Mouse (Mus musculus): Measurements from ENCODE around the gene Dlg2.

Gene Dlg2

DNA sequence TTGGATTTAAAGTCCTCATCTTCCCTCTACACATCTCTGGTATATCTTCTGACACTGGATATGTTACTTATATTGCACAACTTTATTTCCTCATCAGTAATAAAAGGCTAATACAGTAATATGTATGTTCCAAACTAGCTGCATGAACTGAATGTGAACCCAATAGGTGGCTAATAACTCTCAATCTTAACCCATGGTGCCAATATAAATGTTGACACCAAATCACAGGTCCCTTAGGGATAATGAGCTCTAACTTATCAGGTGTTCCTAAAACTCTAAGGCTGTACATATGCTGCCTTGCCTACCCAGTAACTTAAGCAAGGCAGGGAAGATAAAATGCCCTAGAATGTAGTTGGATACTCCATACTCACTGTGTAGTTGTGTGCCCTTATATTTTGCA is 1894.0 kb downstream of the Dlg2 start:
- in situ Hi-C loops (cut with MboI, MseI): no loop called here

GRCm38 (mm10) chr7:92371638-92372037 is 1895.2 kb downstream of the Dlg2 start:
- in situ Hi-C loops (cut with MboI, MseI): no loop called here

DNA sequence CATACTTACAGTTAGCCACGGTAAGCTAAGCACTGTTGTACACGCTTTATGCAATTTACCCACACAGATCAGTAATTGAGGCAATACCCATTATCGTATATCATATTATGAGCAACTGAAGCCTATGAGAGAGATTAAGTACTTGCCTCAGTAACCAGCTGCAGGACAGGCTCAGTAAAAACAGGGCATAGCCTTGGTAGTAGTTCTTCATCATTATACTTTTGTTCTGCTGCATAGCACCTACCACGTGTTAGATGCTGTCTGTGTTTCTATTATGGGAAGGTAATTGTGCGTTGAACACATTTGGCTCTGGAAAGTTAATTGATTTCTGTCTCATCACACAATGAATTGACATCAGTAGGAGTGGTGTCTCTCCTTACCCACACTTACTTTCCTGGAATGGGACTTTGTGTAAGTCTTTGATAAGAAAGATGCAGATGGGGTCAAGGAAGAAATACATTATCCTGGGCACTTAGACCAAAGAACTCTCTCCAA is 1897.4 kb downstream of the Dlg2 start:
- in situ Hi-C loops (cut with MboI, MseI): no loop called here

GRCm38 (mm10) chr7:92383913-92384484 is 1907.5 kb downstream of the Dlg2 start:
- in situ Hi-C loops (cut with MboI, MseI): no loop called here

DNA sequence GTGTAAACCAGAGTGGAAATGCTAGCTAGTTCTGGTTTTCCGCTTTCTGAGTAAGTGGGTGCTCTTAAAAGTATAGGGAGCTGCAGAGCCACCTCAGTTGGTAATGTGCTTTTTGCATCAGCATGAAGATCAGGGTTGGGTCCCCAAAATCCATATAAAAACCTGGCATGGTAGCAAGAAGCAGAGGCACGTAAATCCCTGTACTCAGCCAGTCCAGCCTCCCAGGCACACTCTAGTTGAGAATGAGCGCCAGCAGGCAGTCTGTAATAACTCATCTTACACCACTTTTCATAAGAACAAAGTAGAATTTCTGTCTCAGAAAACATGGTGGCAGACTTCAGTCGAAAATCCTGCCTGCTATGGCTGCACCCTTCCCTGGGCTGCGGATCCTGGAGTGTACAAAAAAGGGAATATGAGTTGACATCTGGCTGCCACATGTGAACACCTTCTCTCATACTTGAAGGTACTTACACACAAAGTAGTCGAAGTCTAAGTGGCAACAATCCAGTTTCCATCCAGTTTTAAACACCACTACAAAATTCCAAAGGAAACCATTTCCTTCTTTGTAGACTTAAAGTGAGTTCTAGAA is 1915.7 kb downstream of the Dlg2 start:
- in situ Hi-C loops (cut with MboI, MseI): no loop called here

DNA sequence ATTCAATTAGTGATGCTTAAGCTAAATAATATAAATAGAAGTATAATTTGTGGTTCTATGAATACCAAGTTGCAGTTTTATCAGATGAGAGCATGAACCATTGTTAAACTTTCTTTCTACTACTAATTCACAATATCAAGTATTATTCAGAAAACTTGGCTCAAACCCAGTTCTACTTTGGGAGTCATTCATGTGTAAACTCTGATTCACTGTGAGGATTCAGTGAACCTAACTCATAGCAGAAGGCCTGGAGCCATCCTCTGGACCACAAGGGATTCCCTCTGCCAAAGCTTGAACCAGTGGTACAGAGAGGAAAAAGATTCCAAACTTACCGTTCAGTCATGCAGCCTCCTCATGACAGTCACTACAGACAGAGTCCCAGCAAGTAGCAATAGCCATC is 1920.3 kb downstream of the Dlg2 start:
- in situ Hi-C loops (cut with MboI, MseI): no loop called here

DNA sequence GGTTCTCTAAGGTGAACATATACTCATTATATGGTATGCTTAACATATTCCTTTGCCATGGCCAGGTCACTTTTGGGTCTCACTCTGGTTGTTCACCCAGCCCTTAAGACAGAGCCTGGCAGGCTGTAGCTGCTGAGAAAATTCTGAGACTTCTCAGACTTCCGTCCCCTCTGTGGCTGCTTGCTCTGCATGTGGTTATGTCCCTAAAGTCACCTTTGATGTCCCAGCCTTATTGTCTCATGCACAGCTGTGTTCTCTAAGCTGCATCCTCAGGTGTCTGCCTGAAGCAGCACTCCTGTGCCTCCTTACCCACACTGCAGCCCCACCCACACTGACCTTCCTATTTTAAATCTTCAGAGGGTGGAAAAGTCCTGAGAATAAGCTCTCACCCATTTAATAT is 1922.4 kb downstream of the Dlg2 start:
- in situ Hi-C loops (cut with MboI, MseI): no loop called here

- in situ Hi-C loops (cut with MboI, MseI): no loop called here
Observed at GRCm38 (mm10) chr7:92400551-92400950, 1924.1 kb downstream of the Dlg2 start.

- in situ Hi-C loops (cut with MboI, MseI): no loop called here
Observed at GRCm38 (mm10) chr7:92401001-92401688, 1924.7 kb downstream of the Dlg2 start.

DNA sequence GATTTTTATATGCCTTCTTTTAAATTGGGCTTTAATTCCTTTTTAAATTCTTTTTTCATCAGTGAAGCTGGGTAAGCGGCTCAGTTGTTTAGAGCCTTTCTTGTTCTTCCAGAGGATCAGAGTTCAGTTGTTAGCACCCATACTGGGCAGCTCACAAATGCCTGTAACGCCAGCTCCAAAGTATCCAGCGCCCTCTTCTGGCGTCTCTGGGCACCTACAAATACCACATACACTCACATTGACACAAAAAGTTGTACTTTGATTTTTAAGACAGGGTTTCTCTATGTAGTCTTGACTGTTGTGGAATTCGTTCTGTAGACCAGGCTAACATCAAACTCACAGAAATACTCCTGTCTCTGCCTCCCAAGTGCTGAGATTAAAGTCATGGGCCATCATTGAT is 1932.0 kb downstream of the Dlg2 start:
- in situ Hi-C loops (cut with MboI, MseI): no loop called here

DNA sequence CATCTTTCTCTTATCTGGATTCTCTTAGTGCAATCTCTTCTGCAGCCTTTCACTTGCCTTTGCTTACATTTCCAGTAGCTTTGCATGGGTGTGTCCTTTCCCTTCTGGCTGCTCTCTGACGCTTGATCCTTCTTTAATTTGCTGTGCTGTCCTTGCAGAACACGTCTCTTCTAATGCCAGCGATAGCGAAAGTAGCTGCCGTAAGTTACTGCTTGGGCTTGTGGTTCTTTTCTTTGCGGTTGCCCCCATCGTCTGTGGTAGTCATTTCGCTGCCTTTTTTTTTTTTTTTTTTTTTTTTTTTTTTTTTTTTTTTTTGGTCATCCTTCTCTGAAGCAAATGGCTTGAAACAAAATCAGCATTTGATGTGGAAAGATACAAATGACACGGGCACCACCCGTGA is 1944.0 kb downstream of the Dlg2 start:
- in situ Hi-C loops (cut with MboI, MseI): no loop called here

- in situ Hi-C loops (cut with MboI, MseI): no loop called here
Observed at GRCm38 (mm10) chr7:92423017-92423416, 1946.5 kb downstream of the Dlg2 start.

DNA sequence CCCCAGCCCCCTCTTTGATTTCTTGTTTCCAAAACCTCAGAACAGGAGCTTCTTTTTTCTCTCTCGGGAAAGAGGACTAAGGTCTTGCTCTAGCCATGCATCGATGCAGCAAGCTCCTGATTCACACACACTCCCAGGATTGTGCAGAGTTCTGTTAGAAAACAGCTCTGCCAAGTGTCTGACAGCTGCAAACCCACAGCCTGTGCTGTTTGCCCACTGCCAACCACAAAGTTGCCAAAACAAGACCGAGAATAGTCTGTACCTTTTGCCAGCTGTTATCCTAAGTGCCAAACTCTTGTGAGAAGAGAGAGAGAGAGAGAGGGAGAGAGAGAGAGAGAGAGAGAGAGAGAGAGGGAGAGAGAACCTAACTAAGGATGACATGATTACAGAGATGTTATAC is 1948.2 kb downstream of the Dlg2 start:
- in situ Hi-C loops (cut with MboI, MseI): no loop called here

DNA sequence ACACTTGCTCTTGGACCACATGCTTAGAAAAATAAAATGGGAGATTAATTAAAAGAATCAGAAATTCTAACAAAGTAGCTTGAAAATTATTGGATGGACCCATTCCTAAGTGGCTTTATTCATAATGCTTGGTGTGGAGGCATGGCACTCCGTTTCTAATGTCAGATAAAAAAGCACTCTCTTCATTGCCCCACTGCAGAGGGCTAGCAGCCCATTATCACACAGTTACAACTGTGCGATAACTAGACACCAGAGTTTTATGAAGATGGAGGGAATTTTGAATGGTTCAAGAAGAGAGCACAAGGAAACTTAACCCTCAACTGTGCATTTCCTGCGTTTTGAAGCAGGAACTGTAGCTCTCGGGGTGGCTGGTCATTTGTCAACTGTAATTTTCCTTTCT is 1950.8 kb downstream of the Dlg2 start:
- in situ Hi-C loops (cut with MboI, MseI): no loop called here

DNA sequence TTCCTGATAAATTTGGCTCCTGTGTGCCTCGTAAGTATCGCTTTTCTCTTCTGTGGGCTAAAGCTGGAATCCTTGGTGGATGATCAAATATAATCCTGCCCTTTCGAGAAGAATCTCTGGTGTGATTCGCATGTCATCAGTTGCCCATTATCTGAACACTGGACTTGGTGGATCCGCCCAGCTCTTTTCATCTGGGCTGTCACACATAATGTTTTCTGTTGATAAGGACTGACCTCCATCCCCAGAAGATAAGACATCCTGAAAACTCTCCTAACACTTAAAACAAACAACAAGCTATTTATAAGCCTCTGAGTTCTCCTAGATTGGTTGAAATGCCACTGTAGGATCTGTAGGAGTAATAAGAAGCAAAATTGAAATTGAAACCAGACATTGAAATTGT is 1952.2 kb downstream of the Dlg2 start:
- in situ Hi-C loops (cut with MboI, MseI): no loop called here

GRCm38 (mm10) chr7:92430254-92430653 is 1953.8 kb downstream of the Dlg2 start:
- in situ Hi-C loops (cut with MboI, MseI): no loop called here

DNA sequence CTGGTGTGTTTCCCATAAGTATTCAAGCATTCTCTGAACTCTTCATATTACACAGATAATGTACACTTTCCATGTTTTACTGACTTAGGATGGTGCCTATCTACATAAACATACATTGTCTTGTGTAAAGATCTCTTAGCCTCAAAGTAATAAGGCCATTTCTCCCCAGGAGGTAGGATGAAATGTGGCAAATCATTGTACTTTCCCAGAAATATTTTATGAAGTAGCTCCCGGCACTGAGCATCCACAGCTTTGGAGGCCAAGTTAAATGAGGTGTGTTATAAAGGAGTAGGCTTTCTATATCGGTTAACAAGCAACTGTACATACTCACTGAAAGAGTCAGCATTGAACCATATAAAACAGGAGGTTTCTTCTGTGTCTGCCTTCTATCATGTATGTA is 1960.7 kb downstream of the Dlg2 start:
- in situ Hi-C loops (cut with MboI, MseI): no loop called here

DNA sequence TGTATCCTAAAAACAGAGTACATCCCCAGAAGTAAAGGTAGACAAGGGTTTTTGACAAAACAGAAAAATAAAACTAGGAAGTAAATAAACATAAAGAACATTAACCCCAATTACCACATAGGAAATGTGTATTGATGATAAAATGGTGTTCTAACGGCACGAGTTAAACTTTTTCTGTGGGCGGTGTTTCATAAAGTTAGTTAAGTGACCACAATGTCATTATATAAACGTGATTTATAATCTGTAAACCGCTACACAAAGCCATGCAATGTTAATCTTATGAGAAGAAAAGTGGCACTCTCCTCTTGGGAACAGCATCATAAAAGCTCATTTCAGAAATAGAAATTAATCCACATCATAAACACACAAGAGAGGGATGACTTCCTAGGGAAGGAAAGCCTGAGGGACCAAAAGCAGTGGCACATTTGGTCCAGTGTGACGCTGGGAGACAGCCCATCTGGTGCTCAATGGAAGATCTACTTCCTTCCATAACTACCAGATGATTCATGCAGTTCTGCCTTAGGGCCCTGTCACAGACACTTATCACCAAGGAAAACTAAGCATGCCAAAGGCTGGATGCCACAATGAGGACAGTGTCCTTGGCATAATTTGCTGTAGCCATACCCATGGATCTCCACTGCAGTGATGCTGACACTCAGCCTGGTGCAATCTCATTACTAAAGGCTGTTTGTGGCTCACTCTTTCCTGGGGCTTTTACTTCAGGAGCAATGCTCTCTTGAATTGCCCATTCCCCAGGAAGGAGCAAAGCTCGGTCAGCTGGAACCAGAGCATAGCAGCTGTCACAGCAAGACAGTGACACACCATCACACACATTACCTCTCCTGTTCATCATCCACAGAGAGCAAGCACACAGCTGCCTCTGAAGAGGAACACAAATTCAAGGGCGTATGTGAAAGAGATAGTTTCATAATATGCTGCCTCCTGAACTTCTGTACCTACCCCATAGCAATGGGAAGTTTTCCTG is 1963.3 kb downstream of the Dlg2 start:
- in situ Hi-C loops (cut with MboI, MseI): no loop called here

- in situ Hi-C loops (cut with MboI, MseI): no loop called here
Observed at GRCm38 (mm10) chr7:92441611-92442010, 1965.1 kb downstream of the Dlg2 start.

GRCm38 (mm10) chr7:92442082-92442481 is 1965.6 kb downstream of the Dlg2 start:
- in situ Hi-C loops (cut with MboI, MseI): no loop called here

DNA sequence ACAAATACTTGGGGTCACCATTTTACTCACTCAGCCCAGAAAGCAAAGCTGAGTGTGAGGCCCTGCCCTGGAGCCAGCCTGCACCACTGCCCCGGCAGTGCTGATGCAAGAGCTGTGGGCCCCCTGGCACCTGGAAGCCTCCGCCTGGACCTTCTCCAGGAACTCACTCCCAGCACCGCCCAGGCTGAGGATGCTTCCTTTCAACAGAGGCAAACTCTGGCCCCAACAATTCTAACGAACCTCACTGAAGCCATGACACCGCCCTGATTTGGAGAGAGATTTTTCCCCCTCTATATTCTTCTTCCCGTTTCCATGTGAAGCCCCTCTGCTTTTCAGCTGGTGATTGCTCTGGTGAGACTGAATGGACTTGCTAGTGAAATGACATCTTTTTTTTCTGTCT is 1971.5 kb downstream of the Dlg2 start:
- in situ Hi-C loops (cut with MboI, MseI): no loop called here
